Mouse (Mus musculus) mouse embryonic stem cell (cell line): ENCODE data around the gene Plp1.

ENCODE experiments used
- in situ Hi-C, 2 experiments: fragments of 300-500 bp; cut with MboI; formaldehyde crosslinking; loops; 1 replicate in 1 of 2; 3 replicates in 1 of 2; pipeline ENCODE4 v1.14.3; 2019 to 2020; ENCODE audit warnings: low sequenced_read_pairs in 2 of 2, low pct_unique_long_range_greater_than_20kb in 1 of 2, mixed read lengths in 1 of 2; ENCODE audit not compliant: unreplicated experiment in 1 of 2

Gene Plp1

GRCm38 (mm10) chrX:136822371-136822770 lies at the start of gene Plp1:
Plp1 (plus strand) TSS chrX:136822671.
- in situ Hi-C loops, result loop anchor here in 1 of 2 experiments (10.0 kb wide), 1 partner anchor 58 kb away; no protein-coding TSS in a partner anchor

- in situ Hi-C loops, result no loop called here
Observed at GRCm38 (mm10) chrX:136773035-136773434, 49.4 kb upstream of the Plp1 start.

GRCm38 (mm10) chrX:136778046-136778445 lies 44.4 kb upstream of the Plp1 start:
- in situ Hi-C loops, result no loop called here

- in situ Hi-C loops, result no loop called here
Observed at GRCm38 (mm10) chrX:136779262-136779661, 43.2 kb upstream of the Plp1 start.

GRCm38 (mm10) chrX:136780041-136780440 lies 42.4 kb upstream of the Plp1 start, which contains the start of gene Glra4:
Glra4 (minus strand) TSS chrX:136780141.
- in situ Hi-C loops, result no loop called here

GRCm38 (mm10) chrX:136789446-136789845 lies 33.0 kb upstream of the Plp1 start:
- in situ Hi-C loops, result no loop called here

GRCm38 (mm10) chrX:136797223-136797622 lies 25.2 kb upstream of the Plp1 start:
- in situ Hi-C loops, result no loop called here

- in situ Hi-C loops, result loop anchor here in 1 of 2 experiments (10.0 kb wide), 1 partner anchor 55 kb away; no protein-coding TSS in a partner anchor
Observed at GRCm38 (mm10) chrX:136819752-136820151, 2.7 kb upstream of the Plp1 start.

- in situ Hi-C loops, result loop anchor here in 1 of 2 experiments (10.0 kb wide), 1 partner anchor 55 kb away; no protein-coding TSS in a partner anchor
Observed at GRCm38 (mm10) chrX:136820250-136820649, 2.2 kb upstream of the Plp1 start.

- in situ Hi-C loops, result loop anchor here in 1 of 2 experiments (10.0 to 25.0 kb wide), 2 partner anchors 60 to 213 kb away; no protein-coding TSS in a partner anchor
Observed at GRCm38 (mm10) chrX:136825016-136825415, 2.5 kb downstream of the Plp1 start.

GRCm38 (mm10) chrX:136828610-136829009 lies 6.1 kb downstream of the Plp1 start:
- in situ Hi-C loops, result loop anchor here in 1 of 2 experiments (10.0 to 25.0 kb wide), 2 partner anchors 64 to 216 kb away; no protein-coding TSS in a partner anchor

GRCm38 (mm10) chrX:136850300-136850699 lies 27.8 kb downstream of the Plp1 start:
- in situ Hi-C loops, result no loop called here

- in situ Hi-C loops, result no loop called here
Observed at GRCm38 (mm10) chrX:136868061-136869040, 45.9 kb downstream of the Plp1 start, which contains the start of gene Rab9b. Rab9b (minus strand) TSS chrX:136868755.
